Mouse (Mus musculus) ES-E14 (cell line): ENCODE measurements around the gene Cyp3a44.
"Not testable (repeated sequence)": the region's sequence is repeated elsewhere in the genome, so short reads cannot be mapped to it uniquely, and the experiment has no call there.

Source experiments
- MAFK ChIP-seq: IDR thresholded peaks from 2 replicates; pipeline ENCODE4 v1.6.1; 2014; ENCODE audit warnings: mild to moderate bottlenecking, low read depth, low read length, inconsistent platforms; ENCODE audit not compliant: insufficient read depth
- ZNF384 ChIP-seq: IDR thresholded peaks from 2 replicates; pipeline ENCODE4 v1.6.1; 2012; ENCODE audit warnings: low read depth, low read length, inconsistent platforms

- not testable (repeated sequence) for TF ChIP-seq ZNF384, MAFK
Observed at GRCm38 (mm10) chr5:145737512-145737911, 68.2 kb downstream of the Cyp3a44 start.
